Mouse (Mus musculus): ENCODE results near the gene Tti1.

DNA sequence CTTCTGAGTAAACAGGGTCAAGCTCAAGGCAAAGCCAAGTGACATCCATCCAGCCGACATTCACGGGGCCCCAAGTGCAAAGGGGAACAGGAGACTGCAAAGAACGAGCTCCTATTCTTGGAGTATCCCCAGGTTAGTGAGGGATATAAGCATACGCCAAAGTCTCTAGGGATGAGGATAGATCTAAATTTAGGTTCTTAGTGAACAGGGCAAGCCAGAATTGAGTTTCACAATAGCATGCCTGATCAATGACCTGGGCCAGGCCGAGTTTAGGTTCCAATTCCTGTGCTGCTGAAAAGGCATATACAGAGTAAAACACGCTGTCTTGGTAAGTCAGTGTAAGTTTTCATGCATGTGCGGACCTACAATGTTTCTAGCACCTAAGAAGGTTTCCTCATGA, 18.9 kb downstream of the Tti1 start:
- no peak for TF ChIP-seq CTCF (conservative IDR thresholded peaks at IDR 0.05; ENCODE audit: low read length)
- TF ChIP-seq POU5F1 (IDR thresholded peaks at IDR 0.05; ENCODE audit: borderline replicate concordance, low read length): no peak
- no peak for TF ChIP-seq NANOG (IDR thresholded peaks at IDR 0.05; ENCODE audit: borderline replicate concordance, low read length)
